Mouse (Mus musculus): ENCODE results near the gene Bcdin3d.

The Bcdin3d gene

GRCm38 (mm10) chr15:99440112-99440815 is 34.3 kb downstream of the Bcdin3d start:
- DNase-seq (ENCODE audit: low spot score), result peak; percentile 36

DNA sequence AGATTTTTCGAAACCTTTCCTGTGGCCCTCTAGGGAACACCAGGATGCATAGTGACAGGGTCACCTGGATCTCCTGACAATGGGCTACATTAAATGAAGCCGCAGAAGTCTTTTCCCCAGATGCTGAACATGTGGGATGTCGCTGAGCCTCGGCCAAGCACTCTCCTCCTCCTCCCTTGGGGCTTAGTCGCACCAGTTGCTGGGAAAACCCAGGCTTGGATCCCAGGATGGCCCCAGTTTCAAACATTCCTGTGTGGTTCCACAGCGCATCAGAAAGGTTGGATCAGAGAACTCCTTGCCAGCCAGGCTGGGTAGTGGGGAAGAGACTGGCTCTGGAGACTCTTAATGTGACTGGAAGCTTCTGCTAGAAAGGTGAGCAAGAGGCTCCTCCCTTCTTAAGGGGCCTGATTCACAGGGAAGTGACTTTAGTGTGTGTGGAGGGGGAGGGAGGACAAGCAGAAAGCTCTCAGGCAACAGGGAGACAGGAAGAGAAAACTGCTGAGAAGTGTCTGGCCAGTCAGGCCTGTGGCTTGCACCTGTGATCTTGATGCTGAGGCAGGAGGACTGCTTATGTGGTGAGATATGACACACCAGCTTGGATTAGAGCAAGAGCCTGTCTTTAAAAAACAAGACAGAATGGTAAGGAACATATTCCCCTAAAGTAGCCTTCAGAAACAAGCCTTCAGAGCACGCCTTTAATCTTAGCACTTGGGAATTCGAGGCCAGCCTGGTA is 35.4 kb downstream of the Bcdin3d start:
- no peak for DNase-seq (ENCODE audit: low spot score)

DNA sequence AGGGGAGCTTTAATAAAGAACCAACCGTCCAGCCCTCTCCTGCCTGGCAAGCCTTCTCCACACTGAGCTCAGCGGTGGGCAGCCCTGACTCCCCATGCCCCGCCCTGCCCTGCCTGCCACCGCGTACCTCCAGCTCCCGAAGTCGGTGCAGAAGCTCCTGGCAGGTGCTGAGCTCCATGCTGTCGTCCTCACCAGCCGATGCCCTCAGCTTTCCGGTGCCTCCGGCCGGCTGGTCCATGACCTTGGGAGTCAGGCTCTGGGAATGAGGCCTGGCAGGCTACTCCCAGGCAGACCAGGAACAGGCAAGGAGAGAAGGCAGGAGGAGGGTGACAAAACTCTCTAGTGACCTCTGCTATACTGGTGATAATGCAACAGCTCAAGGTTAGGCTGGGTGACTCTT is 40.6 kb downstream of the Bcdin3d start:
- no peak for DNase-seq (ENCODE audit: low spot score)

- DNase-seq (ENCODE audit: low spot score), result no peak
Measured at GRCm38 (mm10) chr15:99433081-99433718, 41.3 kb downstream of the Bcdin3d start.

DNA sequence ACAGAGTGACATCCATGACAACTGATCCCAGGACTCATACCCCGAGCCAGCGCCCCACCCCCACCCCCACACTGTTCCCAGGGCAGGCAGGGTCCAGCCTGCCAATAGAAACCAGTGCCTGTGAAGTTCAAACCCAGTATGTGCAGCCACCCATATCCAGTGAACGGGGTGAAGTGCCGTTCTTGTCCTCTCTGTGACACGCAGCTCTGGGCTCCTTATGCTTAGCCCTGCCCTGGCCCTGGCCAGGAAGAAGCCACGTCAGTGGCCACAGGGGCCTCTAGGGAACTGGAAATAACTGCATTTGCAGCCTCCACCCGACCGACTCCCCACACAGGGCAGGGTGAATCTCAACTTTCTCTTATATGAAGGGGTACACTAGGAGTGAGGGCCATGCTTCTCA is 42.6 kb downstream of the Bcdin3d start:
- no peak for DNase-seq (ENCODE audit: low spot score)

- DNase-seq (ENCODE audit: low spot score), result no peak
Measured at GRCm38 (mm10) chr15:99431504-99431903, 43.0 kb downstream of the Bcdin3d start.

DNA sequence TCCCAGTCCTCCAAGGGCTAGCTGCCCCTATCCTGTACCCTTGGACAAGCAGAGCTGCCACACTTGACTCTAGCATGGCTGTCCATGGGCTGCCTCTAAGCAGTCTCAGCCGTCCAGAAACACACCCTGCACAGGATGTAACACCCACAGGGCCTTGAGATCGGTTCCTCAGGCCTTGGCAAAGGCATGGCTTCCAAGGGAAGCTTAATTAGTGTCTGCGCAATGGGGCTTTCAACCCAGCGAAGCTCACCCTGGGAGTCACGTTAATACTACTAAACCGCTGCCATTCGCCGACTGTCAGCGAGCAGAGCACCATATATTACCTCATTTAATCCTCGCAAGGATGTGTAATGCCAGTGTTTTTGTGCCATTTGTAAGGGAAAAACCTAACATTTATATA is 43.5 kb downstream of the Bcdin3d start:
- no peak for DNase-seq (ENCODE audit: low spot score)

DNA sequence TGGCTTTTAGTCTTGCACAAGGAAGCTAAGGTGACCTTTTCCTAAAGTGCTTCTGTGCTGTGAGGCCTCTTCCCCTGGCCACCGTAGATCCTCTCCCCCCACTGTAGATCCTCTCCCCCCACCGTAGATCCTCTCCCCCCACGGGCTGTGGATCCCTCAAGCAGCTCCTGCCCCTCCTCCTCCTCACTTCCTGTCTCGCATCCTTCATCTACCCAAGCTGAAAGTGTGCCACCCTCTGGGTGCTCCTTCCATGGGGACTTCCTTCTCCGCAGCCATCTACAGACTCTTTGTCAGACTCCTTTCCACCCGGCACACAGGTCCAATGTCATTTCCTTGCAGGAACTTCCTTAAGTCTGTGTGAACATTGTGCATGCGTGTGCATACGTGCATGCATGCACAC is 44.1 kb downstream of the Bcdin3d start:
- DNase-seq (ENCODE audit: low spot score), result no peak

- DNase-seq (ENCODE audit: low spot score), result no peak
Measured at GRCm38 (mm10) chr15:99423884-99424283, 50.6 kb downstream of the Bcdin3d start.

- no peak for DNase-seq (ENCODE audit: low spot score)
Measured at GRCm38 (mm10) chr15:99423131-99423530, 51.4 kb downstream of the Bcdin3d start.

DNA sequence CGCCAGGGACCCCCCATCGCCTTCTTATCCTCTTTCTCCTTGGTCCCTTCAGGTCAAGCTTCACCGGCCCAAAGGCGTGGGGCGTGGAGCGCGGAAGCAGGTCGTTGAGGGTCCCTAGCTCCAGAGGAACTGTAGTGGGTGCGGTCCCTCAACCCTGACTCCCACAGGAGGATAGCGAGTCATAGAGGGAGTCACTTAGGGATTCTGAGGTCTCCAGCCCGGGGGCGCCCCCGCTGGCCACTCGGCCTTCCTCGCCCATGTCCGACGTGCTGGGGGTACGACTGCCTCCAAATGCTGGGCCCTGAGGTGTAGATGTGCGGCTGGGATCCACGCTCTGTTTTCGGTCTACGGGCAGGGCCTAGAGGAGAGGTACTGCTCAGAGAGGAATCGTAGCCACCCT is 52.0 kb downstream of the Bcdin3d start:
- no peak for DNase-seq (ENCODE audit: low spot score)

DNA sequence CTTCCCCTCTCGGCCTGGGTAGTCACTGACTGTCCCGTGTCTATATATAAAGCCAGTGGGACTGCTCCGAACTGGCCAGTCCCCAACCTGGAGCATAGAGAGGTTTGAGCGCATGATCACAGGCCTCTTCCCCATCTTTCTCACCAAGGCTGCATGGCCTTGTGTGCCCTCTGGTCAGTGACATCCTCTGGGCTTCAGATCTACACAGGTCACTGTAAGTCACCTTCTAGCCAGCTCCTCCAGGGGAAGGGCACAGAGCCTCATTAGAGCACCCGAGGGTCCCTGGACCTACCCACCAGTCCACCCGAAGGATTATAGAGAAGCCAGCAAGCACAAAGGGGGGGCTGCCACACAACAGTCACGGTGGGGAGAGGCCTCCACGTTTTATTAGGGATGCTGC is 52.9 kb downstream of the Bcdin3d start:
- DNase-seq (ENCODE audit: low spot score), result no peak

DNA sequence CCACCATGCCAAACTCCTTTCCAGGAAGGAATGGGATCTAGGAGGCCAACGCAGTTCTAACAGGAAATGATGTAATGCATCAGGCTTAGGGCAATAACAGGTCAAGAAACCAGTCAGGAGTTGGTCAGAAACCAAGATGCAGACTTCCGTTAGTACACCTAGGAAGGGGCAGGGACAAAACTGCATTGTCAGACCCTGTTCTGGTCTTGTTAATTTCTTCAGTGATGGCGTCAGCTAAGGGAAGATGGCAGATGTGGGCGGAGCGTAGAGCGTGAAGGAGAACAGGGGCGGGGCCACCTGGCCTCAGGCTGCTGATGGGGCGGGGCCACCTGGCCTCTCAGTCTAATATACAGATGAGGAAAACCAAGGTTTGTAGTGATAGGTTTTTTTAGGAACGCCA is 53.4 kb downstream of the Bcdin3d start:
- peak; percentile 59 for DNase-seq (ENCODE audit: low spot score)

- DNase-seq (ENCODE audit: low spot score), result peak; percentile 88
Measured at GRCm38 (mm10) chr15:99420521-99421014, 54.0 kb downstream of the Bcdin3d start.

GRCm38 (mm10) chr15:99420101-99420500 is 54.4 kb downstream of the Bcdin3d start:
- peak; percentile 28 for DNase-seq (ENCODE audit: low spot score)

All from embryo, embryonic 10.5 days (tissue).